Mouse (Mus musculus) intestine, embryonic 16.5 days (tissue): ENCODE measurements around the gene Chrdl2. TPM values are rescaled to one million over a fixed set of nuclear protein-coding genes. Genes with fewer than 3 reads are reported as not detected.
A peak's percentile ranks its signal among the peaks of the same experiment; 100 is the strongest.
"Not testable (repeated sequence)": the region's sequence is repeated elsewhere in the genome, so short reads cannot be mapped to it uniquely, and the experiment has no call there.

Experiments used
- ATAC-seq: fragments of 200-750 bp; cut with Nextera tagmentation; 2 replicates; pipeline ENCODE4 v1.8.0; 2017; ENCODE audit warnings: moderate TSS enrichment, moderate library complexity
- H3K27ac ChIP-seq: fragments of 300-500 bp; sonication (generic); 2 replicates; pipeline ENCODE4 v1.5.1; 2014; ENCODE audit warnings: mild to moderate bottlenecking, low read length
- H3K27me3 ChIP-seq: fragments of 300-500 bp; sonication (generic); replicated peaks from 2 replicates; pipeline ENCODE4 v1.6.1; 2014; ENCODE audit warnings: low read length, control low read depth, mixed read lengths; ENCODE audit not compliant: control insufficient read depth, insufficient read depth
- H3K36me3 ChIP-seq: fragments of 300-500 bp; sonication (generic); 2 replicates; pipeline ENCODE4 v1.6.1; 2014; ENCODE audit warnings: low read length, control low read depth; ENCODE audit not compliant: control insufficient read depth, insufficient read depth
- H3K4me1 ChIP-seq: fragments of 300-500 bp; sonication (generic); 2 replicates; pipeline ENCODE4 v1.6.1; 2014; ENCODE audit warnings: low read length, control low read depth, mixed read lengths; ENCODE audit not compliant: control insufficient read depth, insufficient read depth
- H3K4me2 ChIP-seq: fragments of 300-500 bp; sonication (generic); 2 replicates; pipeline ENCODE4 v1.6.1; 2014; ENCODE audit warnings: low read depth, low read length, control low read depth
- H3K4me3 ChIP-seq: fragments of 300-500 bp; sonication (generic); 2 replicates; pipeline ENCODE4 v1.5.1; 2014; ENCODE audit warnings: mild to moderate bottlenecking, low read length
- H3K9ac ChIP-seq: fragments of 300-500 bp; sonication (generic); 2 replicates; pipeline ENCODE4 v1.6.1; 2014; ENCODE audit warnings: low read depth, low read length
- H3K9me3 ChIP-seq: fragments of 300-500 bp; sonication (generic); 2 replicates; pipeline ENCODE4 v1.6.1; 2016; ENCODE audit warnings: low read length, control low read depth; ENCODE audit not compliant: control insufficient read depth
- WGBS: fragments of 180-500 bp; shearing (Covaris S2); extraction: QIAGEN DNeasy Blood & Tissue Kit; methylation state at CpG from one replicate; pipeline ENCODE4 v1.1.7; 2014; 5-methylcytosine and 5-hydroxymethylcytosine counted together
- polyA plus RNA-seq: library from polyadenylated mRNA; unstranded; fragments of >200 nt; fragmentation: Nextera tagmentation; extraction: Ambion mirVana; gene quantifications from 2 replicates; pipeline ENCODE4 v1.2.1, GENCODE M21; 2015

Gene Chrdl2
- polyA plus RNA-seq, 1 experiment from 2014 or later, result 0.61 TPM

- 67% methylated on average over 4 of the region's 4 CpGs for WGBS
- Histone ChIP-seq H3K36me3 (no peaks in the 10 kb centered on the region), H3K27me3 (no peaks in the 10 kb centered on the region)
Observed at GRCm38 (mm10) chr7:100051904-100052303, 45.9 kb downstream of the Chrdl2 start.

GRCm38 (mm10) chr7:100052991-100053390 lies 47.0 kb downstream of the Chrdl2 start:
- whole genome bisulfite sequencing, result 84% methylated on average over 2 of the region's 2 CpGs
- H3K27me3 ChIP-seq, ATAC-seq, H3K9me3 ChIP-seq, H3K4me2 ChIP-seq, H3K9ac ChIP-seq, H3K4me1 ChIP-seq, H3K36me3 ChIP-seq, H3K27ac ChIP-seq, H3K4me3 ChIP-seq: not testable (repeated sequence)

More at GRCm38 (mm10) chr7:100051904-100052303, 45.9 kb downstream of the Chrdl2 start:
- no peak overlapping the region for H3K4me3 ChIP-seq
- H3K4me1 ChIP-seq, result no peaks in the 10 kb centered on the region
- no peak overlapping the region for H3K9ac ChIP-seq
- no peak overlapping the region for H3K27ac ChIP-seq
- no peak for ATAC-seq
- no peak overlapping the region for H3K4me2 ChIP-seq
- H3K9me3 ChIP-seq, result no peaks in the 10 kb centered on the region

- no peak overlapping the region for H3K4me3 ChIP-seq
- H3K9ac ChIP-seq, result no peak overlapping the region
- no peaks in the 10 kb centered on the region for H3K36me3 ChIP-seq
- H3K27ac ChIP-seq, result no peak overlapping the region
- peak; percentile 65; the same call in 1 of the 2 replicates for ATAC-seq
- no peak overlapping the region for H3K4me2 ChIP-seq
- 44% methylated on average over 2 of the region's 2 CpGs for WGBS
- H3K9me3 ChIP-seq, result no peaks in the 10 kb centered on the region; the same call in 1 of the 2 replicates
- no peaks in the 10 kb centered on the region for H3K27me3 ChIP-seq
- H3K4me1 ChIP-seq, result peaks cover 6% of the 10 kb centered on the region; the same call in 1 of the 2 replicates
Observed at GRCm38 (mm10) chr7:100073959-100074358, 68.0 kb downstream of the Chrdl2 start.

GRCm38 (mm10) chr7:100076296-100076695 lies 70.3 kb downstream of the Chrdl2 start:
- no peaks in the 10 kb centered on the region for H3K36me3 ChIP-seq
- no peak overlapping the region for H3K27ac ChIP-seq
- H3K9me3 ChIP-seq, result no peaks in the 10 kb centered on the region; the same call in 1 of the 2 replicates
- no peak overlapping the region for H3K4me2 ChIP-seq
- 46% methylated on average over 5 of the region's 5 CpGs for WGBS
- ATAC-seq, result no peak
- H3K4me3 ChIP-seq, result no peak overlapping the region
- H3K9ac ChIP-seq, result no peak overlapping the region
- no peaks in the 10 kb centered on the region for H3K27me3 ChIP-seq
- peaks cover 6% of the 10 kb centered on the region; the same call in 1 of the 2 replicates for H3K4me1 ChIP-seq

- no peak for ATAC-seq
- Histone ChIP-seq H3K27me3 (no peaks in the 10 kb centered on the region), H3K4me3 (no peak overlapping the region), H3K4me1 (peaks cover 6% of the 10 kb centered on the region; the same call in 1 of the 2 replicates), H3K4me2 (no peak overlapping the region), H3K9me3 (no peaks in the 10 kb centered on the region; the same call in 1 of the 2 replicates), H3K36me3 (no peaks in the 10 kb centered on the region), H3K27ac (no peak overlapping the region), H3K9ac (no peak overlapping the region)
- WGBS, result 92% methylated on average over 4 of the region's 4 CpGs
Observed at GRCm38 (mm10) chr7:100077071-100077470, 71.1 kb downstream of the Chrdl2 start.

- peak; percentile 40; the same call in 1 of the 2 replicates for ATAC-seq
- Histone ChIP-seq H3K9me3 (no peaks in the 10 kb centered on the region), H3K27ac (peak overlapping the region; percentile 35), H3K9ac (no peak overlapping the region), H3K4me1 (no peaks in the 10 kb centered on the region), H3K27me3 (no peaks in the 10 kb centered on the region), H3K4me2 (no peak overlapping the region), H3K36me3 (peaks cover 2% of the 10 kb centered on the region; the same call in 1 of the 2 replicates), H3K4me3 (no peak overlapping the region)
- 60% methylated on average over 12 of the region's 12 CpGs for WGBS
Observed at GRCm38 (mm10) chr7:100080087-100080781, 74.3 kb downstream of the Chrdl2 start.

GRCm38 (mm10) chr7:100082836-100083235 lies 76.9 kb downstream of the Chrdl2 start:
- H3K4me3 ChIP-seq, result no peak overlapping the region
- no peak overlapping the region for H3K27ac ChIP-seq
- H3K9me3 ChIP-seq, result no peaks in the 10 kb centered on the region
- H3K36me3 ChIP-seq, result peaks cover 2% of the 10 kb centered on the region; the same call in 1 of the 2 replicates
- no peak overlapping the region for H3K4me2 ChIP-seq
- H3K27me3 ChIP-seq, result no peaks in the 10 kb centered on the region
- H3K9ac ChIP-seq, result no peak overlapping the region
- no peaks in the 10 kb centered on the region for H3K4me1 ChIP-seq
- no peak for ATAC-seq
- WGBS, result 89% methylated on average over 6 of the region's 6 CpGs

- no peak for ATAC-seq
- H3K36me3 ChIP-seq, result peaks cover 2% of the 10 kb centered on the region
- WGBS, result 88% methylated on average over 6 of the region's 6 CpGs
Observed at GRCm38 (mm10) chr7:100083812-100084211, 77.8 kb downstream of the Chrdl2 start.

More at GRCm38 (mm10) chr7:100083812-100084211, 77.8 kb downstream of the Chrdl2 start:
- Histone ChIP-seq H3K9ac (no peak overlapping the region), H3K4me3 (no peak overlapping the region), H3K27me3 (no peaks in the 10 kb centered on the region), H3K27ac (no peak overlapping the region), H3K9me3 (no peaks in the 10 kb centered on the region), H3K4me1 (no peaks in the 10 kb centered on the region), H3K4me2 (no peak overlapping the region)
